Mouse (Mus musculus) adrenal gland, adult 18-20 months (tissue): ENCODE data around the gene Endog. TPM values are rescaled to one million over a fixed set of nuclear protein-coding genes. Genes with fewer than 3 reads are reported as not detected.
A peak's percentile ranks its signal among the peaks of the same experiment; 100 is the strongest.
"Not testable (repeated sequence)": the region's sequence is repeated elsewhere in the genome, so short reads cannot be mapped to it uniquely, and the experiment has no call there.

Source experiments
- DNase-seq, 2 experiments: peaks; one replicate each; pipeline ENCODE4 v3.0.0; 2021 to 2022; ENCODE audit warnings: low spot score in 2 of 2
- total RNA-seq, 2 experiments: library from RNA; stranded (reverse); gene quantifications; 1 replicate in 1 of 2; 2 replicates in 1 of 2; pipeline ENCODE4 v1.2.3; 2021

Endog gene
- total RNA-seq, 2 experiments from 2014 or later: 34.0 to 40.6 TPM

GRCm38 (mm10) chr2:30164340-30164932 lies 6.9 kb upstream of the Endog start:
- DNase-seq: no peak

- DNase-seq: no peak
Observed at GRCm38 (mm10) chr2:30166677-30167076, 4.6 kb upstream of the Endog start.

GRCm38 (mm10) chr2:30171997-30172382 lies 697 bp downstream of the Endog start:
- no peak for DNase-seq

GRCm38 (mm10) chr2:30173541-30174240 lies 2.4 kb downstream of the Endog start:
- DNase-seq: no peak

GRCm38 (mm10) chr2:30175897-30176296 lies 4.6 kb downstream of the Endog start:
- DNase-seq: no peak

- DNase-seq: no peak
Observed at GRCm38 (mm10) chr2:30176561-30176960, 5.3 kb downstream of the Endog start.

- peak; percentile 91 to 92 for DNase-seq
Observed at GRCm38 (mm10) chr2:30177700-30178675, 6.7 kb downstream of the Endog start, which contains the start of gene Spout1. TSS of gene Spout1 (minus strand) at chr2:30178459.

- not testable (repeated sequence) for DNase-seq
Observed at GRCm38 (mm10) chr2:30178711-30179110, 7.4 kb downstream of the Endog start.

GRCm38 (mm10) chr2:30182424-30182823 lies 11.1 kb downstream of the Endog start:
- DNase-seq: no peak

- DNase-seq: no peak
Observed at GRCm38 (mm10) chr2:30183721-30184120, 12.4 kb downstream of the Endog start.

- DNase-seq: no peak
Observed at GRCm38 (mm10) chr2:30185276-30185675, 14.0 kb downstream of the Endog start.

- no peak for DNase-seq
Observed at GRCm38 (mm10) chr2:30185681-30186080, 14.4 kb downstream of the Endog start.

GRCm38 (mm10) chr2:30191790-30192580 lies 20.7 kb downstream of the Endog start:
- no peak for DNase-seq

- no peak for DNase-seq
Observed at GRCm38 (mm10) chr2:30194656-30195055, 23.4 kb downstream of the Endog start.

GRCm38 (mm10) chr2:30198021-30198420 lies 26.7 kb downstream of the Endog start:
- DNase-seq: no peak

GRCm38 (mm10) chr2:30199984-30200383 lies 28.7 kb downstream of the Endog start:
- DNase-seq: no peak

GRCm38 (mm10) chr2:30200388-30200925 lies 29.2 kb downstream of the Endog start:
- DNase-seq: no peak

- DNase-seq: no peak
Observed at GRCm38 (mm10) chr2:30203439-30203838, 32.1 kb downstream of the Endog start.

- DNase-seq: no peak
Observed at GRCm38 (mm10) chr2:30205255-30205628, 33.9 kb downstream of the Endog start.

- DNase-seq: peak; percentile 91 to 92
Observed at GRCm38 (mm10) chr2:30205629-30206357, 34.5 kb downstream of the Endog start, which contains the start of gene Kyat1. TSS of gene Kyat1 (minus strand) at chr2:30205847.
